Mouse (Mus musculus) skeletal muscle tissue, adult 2 months (tissue): Measurements from ENCODE around the gene Cfap20.
A peak's percentile ranks its signal among the peaks of the same experiment; 100 is the strongest.

Experiments
- DNase-seq: peaks from one replicate; pipeline ENCODE4 v3.0.0-alpha.2; 2012; ENCODE audit warnings: low read depth, low spot score

The Cfap20 gene

DNA sequence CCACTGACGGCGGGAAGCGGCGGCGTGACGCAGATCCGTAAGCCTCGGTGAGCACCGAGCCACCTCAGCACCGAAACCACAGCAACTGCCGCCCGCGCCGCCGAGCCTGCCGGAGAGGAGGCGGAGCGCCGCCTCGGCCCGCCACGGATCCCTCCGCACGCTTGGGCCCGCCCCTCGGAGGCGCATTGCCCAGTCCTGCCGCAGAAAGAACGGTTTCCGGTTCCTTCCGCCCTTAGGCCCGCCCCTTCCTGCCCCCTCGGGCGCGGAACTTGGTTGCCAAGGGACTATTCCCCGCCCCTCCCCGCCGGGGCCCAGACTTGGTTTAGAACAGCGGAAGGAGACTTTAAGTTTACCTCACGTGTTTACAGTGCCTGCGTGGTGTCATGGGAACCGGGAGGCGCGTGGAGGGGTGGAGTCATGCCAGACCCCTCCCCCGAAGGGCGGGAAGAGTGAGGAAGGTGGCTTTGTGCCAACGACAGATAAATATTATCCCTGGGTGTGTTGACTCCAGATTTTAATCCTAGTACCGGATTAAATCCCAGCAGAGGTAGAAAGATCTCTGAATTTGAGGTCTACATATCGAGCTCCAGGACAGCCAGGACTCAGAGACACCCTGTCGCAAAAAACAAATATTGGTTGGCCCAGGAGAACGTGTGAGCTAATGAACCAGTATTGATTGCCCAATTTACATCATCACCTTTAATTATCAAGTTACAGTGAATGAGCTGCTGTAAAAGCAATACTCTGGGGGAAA, at the start of gene Cfap20:
Gene Cfap20 (minus strand): TSS at position 184 of the 754 bp plus-strand sequence.
- peak; percentile 98 for DNase-seq

GRCm38 (mm10) chr8:95470008-95470407, 35.3 kb upstream of the Cfap20 start:
- no peak for DNase-seq

DNA sequence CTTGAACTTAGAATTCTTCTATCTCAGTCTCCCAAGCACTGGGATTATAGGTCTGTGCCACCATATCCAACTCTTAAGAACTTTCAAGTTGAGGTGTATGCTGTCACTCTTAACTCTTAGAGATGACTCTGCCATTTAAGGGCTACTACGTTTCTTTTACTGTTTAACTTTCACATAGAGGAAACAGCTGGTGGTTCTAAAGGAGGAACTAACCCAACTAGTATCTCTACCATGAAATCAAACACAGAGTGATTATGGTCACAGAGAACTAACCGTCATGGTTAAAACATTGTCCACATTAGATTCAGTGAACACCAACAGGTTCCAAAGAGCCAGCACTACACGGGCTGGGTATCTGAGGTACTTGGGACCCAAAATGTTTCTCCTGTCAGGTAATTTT, 34.3 kb upstream of the Cfap20 start:
- DNase-seq: no peak

- DNase-seq: no peak
Observed at GRCm38 (mm10) chr8:95466543-95466942, 31.9 kb upstream of the Cfap20 start.

DNA sequence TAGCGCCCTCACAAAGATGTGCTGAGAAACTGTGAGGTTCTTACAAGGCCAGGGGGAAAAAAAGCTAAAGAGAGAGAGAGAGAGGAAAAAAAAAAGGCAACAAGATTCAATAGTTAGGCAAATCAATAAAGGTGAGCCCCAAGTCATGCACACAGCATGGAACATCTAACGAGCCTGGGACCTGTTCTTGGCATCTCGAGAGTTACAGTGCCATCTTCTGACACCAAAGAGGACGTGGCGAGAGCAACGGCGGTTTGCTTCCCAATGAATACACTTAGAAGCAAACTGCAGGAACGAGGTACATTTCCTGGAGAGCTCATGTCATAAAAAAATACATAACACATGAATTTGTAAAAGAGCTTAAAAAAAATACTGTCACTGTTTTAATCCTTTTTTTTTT, 17.8 kb upstream of the Cfap20 start:
- no peak for DNase-seq

- DNase-seq: no peak
Observed at GRCm38 (mm10) chr8:95450271-95450670, 15.6 kb upstream of the Cfap20 start.

- no peak for DNase-seq
Observed at GRCm38 (mm10) chr8:95447661-95448060, 13.0 kb upstream of the Cfap20 start.

DNA sequence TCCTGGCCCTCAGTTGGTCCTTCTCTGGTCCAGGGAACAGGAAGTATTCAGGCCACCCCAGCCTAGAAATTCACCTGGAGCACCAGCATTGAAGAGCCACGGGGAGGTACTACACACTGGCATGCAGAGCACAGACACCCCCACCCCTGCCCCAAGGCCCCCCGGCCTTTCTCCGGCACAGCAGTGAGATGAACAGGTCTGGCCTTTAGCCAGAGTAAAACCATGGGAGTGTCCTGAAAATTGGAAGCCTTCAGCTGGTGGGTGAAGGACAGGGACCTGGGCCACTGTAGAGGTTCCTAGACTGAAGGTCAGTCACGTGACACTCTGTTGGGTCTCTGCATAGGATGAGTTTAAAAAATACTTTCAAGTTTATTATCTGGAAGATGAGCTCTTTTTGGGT, 10.4 kb upstream of the Cfap20 start:
- DNase-seq: no peak

DNA sequence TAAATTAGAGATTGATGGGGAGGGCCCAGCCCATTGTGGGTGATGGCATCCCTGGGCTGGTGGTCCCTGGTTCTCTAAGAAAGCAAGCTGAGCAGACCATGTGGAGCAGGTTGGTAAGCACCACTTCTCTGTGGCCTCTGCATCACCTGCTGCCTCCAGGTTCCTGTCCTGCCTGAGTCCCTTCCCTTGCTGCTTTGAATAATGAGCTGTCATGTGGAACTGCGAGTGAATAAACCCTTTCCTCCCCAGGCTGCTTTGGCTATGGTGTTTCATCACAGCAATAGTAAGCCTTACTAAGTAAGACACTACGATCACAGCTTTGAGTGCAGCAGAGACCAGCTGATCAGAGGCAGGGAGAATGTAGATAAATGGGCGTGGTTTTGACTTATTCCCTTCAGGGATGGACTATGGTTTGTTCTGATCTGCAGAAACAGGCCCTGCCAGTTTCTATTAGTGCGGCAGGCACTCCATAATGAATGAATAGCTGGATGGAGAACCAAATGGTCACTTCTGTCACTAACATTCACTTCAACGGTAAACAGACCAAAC, 6.9 kb upstream of the Cfap20 start:
- DNase-seq: no peak

DNA sequence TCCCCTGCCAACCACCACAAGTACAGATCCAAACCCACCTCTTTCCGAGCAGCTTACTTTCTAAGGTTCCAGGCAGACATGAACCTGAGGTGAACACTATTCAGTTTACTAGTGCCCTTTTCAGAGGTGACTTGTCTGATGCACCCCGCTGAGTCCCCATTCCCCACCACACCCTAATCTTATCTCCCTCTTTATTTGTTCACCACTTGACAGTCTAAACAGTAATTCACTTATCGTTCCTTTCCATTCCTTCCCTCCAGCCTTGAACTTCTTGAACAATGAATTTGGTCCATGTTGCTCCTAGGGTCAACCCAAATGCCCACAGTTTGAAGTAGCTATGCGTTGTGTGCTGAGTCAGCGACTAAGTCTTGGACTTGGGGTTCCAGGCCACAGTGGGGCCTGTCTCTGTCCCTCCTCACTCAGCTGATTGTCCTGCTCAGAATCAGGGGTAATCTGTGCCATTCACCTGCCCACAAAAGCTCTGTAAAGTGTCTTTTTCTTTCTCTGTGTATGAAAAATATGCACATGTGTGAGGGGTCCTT, 5.6 kb upstream of the Cfap20 start:
- no peak for DNase-seq

GRCm38 (mm10) chr8:95439421-95439820, 4.8 kb upstream of the Cfap20 start:
- no peak for DNase-seq

GRCm38 (mm10) chr8:95437341-95437992, 2.8 kb upstream of the Cfap20 start:
- DNase-seq: no peak

DNA sequence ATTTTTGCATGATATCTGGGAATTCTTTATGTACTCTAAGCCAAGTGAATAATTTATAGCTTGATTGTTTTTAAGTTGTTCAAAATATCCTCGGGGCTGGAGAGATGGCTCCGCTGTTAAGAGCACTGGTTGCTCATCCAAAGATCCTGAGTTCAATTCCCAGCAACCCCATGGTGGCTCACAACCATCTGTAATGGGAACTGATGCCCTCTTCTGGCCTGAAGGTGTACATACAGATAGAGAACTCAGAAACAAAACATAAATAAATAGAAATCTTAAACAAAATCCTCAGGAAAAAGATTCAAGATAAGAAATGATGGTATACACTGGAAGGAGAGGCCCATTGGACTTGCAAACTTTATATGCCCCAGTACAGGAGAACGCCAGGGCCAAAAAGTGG, 1.3 kb upstream of the Cfap20 start:
- DNase-seq: no peak

DNA sequence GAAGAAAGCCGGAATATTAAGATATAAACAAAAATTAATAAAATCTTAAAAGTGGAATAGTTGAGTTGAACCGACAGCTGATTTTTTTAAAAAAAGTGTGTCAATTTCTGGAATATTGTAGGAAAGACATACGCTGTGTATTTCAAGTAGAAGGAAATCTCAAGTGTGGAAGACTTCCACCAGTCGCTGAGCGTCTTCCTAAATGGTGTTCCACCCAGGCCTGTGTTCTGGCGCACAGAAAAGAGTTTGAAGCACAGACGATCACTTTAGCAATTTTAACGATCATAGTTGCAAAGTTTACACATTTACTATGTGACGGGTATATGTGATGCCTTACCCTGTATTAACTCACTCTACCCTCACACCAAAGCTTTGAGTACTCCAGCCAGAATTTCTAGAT, 802 bp upstream of the Cfap20 start:
- DNase-seq: no peak

DNA sequence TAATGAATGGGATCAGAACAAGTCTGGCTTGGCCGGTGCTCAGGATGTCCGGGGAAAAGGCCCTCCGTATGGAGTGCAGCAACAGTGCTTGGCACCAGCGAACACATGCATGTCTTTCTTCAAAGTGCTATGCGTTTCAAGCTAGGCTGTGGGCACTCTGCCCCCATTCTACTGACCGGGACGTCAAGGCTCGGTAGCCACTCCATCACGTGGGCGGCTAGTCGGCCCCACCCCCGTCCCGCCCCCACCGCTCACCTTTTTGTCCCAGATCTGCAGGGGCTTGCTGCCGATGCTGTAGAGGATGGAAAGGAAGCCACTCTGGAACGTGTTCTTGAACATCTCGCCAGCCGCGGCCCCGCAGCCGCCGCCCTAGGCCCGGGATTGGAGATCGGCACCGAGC, 436 bp downstream of the Cfap20 start:
- no peak for DNase-seq

GRCm38 (mm10) chr8:95433124-95433523, 1.5 kb downstream of the Cfap20 start:
- DNase-seq: no peak

- DNase-seq: no peak
Observed at GRCm38 (mm10) chr8:95432471-95432870, 2.2 kb downstream of the Cfap20 start.

GRCm38 (mm10) chr8:95429945-95430344, 4.7 kb downstream of the Cfap20 start:
- peak; percentile 39 for DNase-seq

DNA sequence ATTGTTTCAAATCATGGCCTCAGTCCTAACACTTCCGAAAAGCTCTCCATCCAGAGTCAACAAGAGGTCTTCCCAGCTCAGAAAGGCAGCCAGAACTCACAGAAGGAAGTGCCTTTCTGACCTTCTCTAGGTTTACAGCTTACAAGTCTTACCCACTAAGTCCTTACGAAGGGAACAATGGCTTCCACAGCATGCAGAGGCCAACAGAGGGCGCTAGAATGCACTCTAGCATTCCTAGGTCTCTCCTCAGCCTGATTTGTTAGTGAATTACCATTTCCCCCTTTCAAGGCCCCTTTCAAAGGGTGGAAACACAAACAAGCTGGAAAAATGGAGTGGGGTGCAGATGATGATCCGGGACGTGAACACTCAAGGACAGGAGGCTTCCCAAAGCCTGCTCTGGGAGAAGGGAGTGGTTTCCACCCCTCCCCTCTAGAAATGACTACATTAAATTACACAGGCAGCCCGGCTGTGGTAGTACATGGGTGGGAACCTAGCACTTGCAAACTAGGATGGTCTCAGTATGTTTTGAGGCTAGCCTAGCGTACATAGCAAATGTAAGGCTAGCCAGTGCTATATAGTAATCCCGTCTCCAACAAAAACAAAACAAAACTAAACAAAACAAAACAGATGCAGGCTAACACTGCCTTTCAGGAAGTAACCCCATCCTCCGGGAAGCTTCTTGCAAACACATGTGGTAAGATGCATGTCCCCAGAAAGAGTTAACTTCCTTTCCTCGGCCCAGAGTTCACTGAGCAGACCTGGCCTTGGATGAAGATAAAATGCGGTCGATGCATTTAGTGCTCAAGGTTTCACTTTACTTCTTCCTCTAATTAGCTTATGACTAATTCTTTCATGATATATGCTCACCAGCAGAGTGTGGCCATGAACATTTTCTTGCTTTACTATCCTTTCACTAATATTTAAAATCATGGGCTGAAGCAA, 6.8 kb downstream of the Cfap20 start:
- peak; percentile 45 for DNase-seq

- DNase-seq: no peak
Observed at GRCm38 (mm10) chr8:95426781-95427281, 7.8 kb downstream of the Cfap20 start.

- no peak for DNase-seq
Observed at GRCm38 (mm10) chr8:95424682-95425081, 10.0 kb downstream of the Cfap20 start.
